Mouse (Mus musculus) adrenal gland (tissue): Measurements from ENCODE around the gene St3gal4.
"Not testable (repeated sequence)": the region's sequence is repeated elsewhere in the genome, so short reads cannot be mapped to it uniquely, and the experiment has no call there.

ENCODE experiments used
- intact Hi-C: fragments of 180-260 bp; cut with DNase I; formaldehyde crosslinking; loops from one replicate; pipeline ENCODE4 v1.15.1; 2025
- long read RNA-seq, 2 experiments: library from polyadenylated mRNA; unstranded; transcript quantifications; one replicate each; pipeline ENCODE4 v2.0.0; 2020; ENCODE audit warnings: borderline replicate concordance in 1 of 2; ENCODE audit not compliant: insufficient replicate concordance in 1 of 2

Gene St3gal4
- long read RNA-seq, experiment 1, transcript St3gal4-201 (11 exons, 2,095 nt): major isoform, 20 of 20 reads
- long read RNA-seq, experiment 1, partial matches to known transcripts: 0 of 20 reads
- long read RNA-seq, experiment 1, other reads (novel, unspliced or antisense): 0 of 20 reads
- long read RNA-seq, experiment 2, transcript St3gal4-201 (11 exons, 2,095 nt): major isoform, 14 of 19 reads
- long read RNA-seq, experiment 2, partial matches to known transcripts: 0 of 19 reads
- long read RNA-seq, experiment 2, other reads (novel, unspliced or antisense): 5 of 19 reads

DNA sequence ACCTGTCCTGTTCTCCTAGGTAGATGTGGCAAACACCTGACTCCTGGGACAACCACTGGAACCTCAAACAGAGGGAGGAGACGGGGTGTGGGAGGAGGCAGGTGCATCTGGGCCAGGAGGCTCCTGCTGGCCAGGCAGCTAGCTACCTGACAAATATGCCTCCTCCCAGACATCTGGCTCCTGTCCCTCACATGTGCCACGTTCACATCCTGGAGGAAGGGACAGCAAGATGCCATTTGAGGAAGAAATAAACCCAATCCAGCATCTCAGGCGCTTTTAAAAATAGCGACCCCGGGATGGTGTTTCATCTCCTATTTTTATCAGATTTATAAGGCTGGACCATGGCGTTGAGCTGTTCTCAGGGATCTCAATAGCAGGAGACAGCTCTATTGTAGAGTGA lies at the start of gene St3gal4:
Gene St3gal4 (minus strand): TSS at position 101 of the 400 bp plus-strand sequence.
- intact Hi-C loops: loop anchor here (5.0 kb wide), 2 partner anchors 43 to 72 kb away; no protein-coding TSS in a partner anchor

DNA sequence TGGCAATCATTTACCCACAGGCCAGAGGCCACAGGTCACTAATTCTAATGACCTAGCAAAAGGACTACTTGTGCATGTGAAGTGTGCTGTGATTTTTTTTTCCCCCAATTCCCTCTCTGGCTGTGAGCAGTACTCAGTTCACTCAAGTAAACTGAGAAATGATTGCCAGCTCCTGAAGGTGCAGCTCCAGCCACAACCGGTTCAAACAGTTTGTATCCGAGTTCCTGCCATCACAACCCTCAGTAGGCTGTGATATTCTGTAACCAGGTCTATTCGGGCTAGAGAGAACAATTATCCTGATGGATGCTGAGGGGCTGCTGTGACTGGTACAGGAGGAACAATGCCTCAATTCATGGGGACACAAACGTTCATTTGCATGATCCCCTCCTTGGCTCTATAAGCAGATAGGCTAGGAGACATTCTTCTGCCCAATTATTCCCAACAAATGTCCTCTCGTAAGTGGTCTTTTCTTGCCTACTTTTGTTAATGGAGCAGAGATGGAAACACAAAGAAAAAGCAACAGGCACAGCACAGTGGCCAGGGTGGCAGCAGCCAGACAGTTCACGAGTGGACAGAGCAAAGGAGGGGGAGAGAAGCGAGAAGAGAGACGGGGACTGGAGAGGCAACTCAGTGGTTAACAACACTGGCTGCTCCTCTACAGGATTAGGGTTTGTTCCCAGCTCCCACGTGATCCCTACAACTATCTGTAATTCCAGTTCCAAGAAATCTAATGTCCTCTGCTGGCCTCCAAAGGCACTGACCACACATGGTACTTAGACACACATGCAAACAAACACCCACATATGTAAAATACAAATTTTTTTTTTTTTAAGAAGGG lies 47.9 kb upstream of the St3gal4 start:
- intact Hi-C loops: loop anchor here (1.0 to 5.0 kb wide), 2 partner anchors 136 to 670 kb away; no protein-coding TSS in a partner anchor

DNA sequence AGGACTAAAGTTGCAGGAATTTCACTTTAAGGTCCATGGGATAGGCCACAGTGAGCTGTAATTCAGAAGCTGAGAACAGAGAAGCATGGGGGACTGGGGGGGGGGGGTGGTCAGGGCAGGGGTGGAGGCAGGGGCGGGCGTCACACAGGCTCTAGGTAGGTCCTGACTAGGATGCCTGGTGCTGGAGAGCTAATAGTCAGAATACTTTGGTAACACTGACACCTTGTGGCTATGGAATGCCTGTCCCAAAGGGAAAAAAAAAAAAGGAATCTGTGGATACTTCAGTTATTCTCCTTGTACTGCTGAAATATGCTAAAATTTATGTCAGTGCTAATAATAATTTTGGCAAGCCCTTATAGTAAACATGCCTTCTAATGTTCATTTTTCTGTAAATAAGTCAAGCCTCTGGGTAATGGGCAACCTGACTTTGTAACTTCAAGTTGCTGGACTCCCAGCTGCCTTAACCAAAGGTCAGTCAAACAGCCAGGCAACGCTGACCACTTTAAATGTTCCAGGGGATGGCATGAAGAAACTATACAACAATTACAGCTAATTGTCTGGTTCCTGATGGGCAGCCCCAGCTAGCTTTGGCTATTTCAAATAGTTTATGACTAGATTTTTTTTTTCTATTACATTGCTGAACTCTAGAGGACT lies 47.2 kb upstream of the St3gal4 start:
- intact Hi-C loops: loop anchor here (1.0 to 5.0 kb wide), 2 partner anchors 135 to 669 kb away; no protein-coding TSS in a partner anchor

DNA sequence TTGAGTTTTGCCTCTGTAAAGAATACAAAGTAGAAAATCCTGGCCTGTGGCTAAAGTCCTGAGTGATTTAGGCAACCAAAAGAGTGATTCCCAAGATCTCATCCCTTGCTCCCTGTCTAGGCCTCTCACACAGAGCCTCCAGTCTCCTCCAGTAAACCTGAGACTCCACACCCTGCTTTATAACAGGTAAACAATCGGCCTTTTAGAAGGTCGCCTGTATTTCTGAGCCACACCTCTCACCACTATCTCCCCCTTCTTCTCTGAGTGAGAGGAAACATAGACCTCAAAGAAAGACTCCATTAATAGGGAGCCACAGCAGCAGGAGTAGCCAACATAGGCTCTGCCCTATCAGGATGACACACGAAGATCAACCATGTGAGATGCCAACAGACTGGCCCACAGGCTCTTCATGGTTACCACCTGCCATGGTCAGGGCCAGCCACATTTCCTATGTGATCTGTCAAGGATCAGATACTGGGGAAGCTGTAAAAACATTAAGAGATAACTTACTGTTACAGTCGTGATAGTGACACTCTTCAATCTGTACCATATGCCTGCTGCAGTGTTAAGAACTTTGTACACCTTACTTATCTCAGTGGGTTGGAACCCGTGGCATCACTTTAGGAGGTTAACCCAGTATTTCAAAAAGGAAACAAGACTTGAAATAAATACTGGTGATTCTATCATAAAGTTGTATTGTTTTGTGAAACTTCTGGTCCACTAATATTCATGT lies 45.2 kb upstream of the St3gal4 start:
- intact Hi-C loops: loop anchor here (5.0 kb wide), 1 partner anchor 47 kb away; the partner anchor contains the start of gene St3gal4

DNA sequence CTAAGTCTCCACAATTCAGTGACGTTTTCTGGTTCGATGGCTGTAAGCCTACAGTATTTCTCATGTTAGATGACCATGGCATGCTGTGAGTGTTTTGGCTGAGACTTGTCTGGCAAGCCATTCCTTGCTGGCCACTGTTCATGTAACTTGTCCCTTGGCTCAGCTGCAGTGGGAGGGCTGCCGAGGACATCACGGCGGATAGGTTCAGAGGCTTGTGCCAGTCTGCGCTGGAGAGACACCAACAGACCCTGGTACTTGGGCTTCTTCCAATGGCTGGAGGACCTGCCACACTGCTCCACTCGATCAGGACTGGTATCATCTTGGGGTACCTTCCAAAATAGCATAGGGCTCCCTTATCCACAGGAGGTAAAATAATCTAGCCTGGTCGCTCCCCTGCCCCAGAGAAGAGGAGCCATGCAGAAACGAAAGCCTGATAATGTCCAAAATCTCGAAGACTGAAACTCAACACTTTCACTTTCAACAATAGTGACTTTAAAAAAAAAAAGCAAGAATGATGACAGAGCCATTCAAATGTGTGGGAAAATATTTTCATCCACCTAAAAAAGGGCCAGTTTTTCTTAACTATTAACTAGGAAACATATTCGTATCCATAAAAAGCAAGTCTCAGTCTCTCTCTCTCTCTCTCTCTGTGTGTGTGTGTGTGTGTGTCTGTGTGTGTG lies 44.1 kb upstream of the St3gal4 start:
- intact Hi-C loops: loop anchor here (5.0 kb wide), 1 partner anchor 46 kb away; the partner anchor contains the start of gene St3gal4

DNA sequence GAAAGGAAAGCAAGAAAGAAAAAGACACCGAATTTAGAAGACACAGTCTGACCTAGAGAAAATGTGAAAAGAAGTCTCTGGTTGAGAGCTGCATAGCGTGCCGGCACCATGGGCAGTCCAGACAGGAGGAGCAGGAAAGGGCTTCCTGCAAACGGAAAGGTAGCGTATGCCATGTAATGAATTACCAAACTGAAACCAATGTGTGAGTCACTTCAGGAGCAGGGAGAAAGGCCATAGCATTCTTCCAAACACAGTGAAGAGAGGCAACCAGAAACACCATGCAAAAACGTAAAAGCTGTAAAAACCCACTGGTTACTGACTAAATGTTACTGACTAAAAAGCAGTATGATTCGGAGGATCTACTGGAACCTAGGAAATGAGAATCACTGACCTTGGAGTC lies 42.7 kb upstream of the St3gal4 start:
- intact Hi-C loops: loop anchor here (5.0 kb wide), 1 partner anchor 44 kb away; the partner anchor contains the start of gene St3gal4

DNA sequence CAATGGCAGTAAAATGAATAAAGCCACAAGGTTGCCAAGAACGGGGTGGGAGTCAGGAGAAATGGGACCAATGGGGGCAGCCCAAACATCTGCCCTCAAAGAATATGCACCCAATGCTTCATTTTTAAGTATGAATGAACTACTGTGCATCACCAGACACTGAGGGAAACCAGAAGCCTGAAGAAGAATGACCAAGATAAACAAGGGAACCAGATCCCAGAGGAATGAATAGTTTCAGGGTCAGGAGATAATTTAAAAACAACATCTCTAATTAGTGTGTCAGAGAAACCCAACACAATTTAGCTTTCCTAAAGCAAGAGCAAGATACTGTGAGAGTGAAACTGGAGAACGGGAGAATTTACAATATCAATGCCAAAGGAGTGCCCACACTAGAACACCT lies 41.6 kb upstream of the St3gal4 start:
- intact Hi-C loops: loop anchor here (5.0 kb wide), 1 partner anchor 43 kb away; the partner anchor contains the start of gene St3gal4

DNA sequence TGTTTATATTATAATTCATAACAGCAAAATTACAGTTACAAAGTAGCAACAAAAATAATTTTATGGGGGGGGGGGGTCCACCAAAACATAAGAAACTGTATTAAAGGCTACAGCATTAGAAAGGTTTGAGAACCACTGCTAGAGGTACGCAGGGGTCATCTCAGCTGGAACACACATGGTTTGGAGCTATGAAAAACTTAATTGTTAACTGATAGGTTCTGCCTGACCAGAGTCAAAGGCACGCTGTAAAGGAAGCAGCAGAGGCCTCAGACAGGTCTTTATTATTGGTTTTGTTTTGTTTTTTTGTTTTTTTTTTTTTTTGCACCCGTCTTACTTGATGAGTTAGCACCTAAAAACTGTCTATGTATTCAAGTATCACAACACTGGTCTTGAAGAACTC lies 39.4 kb upstream of the St3gal4 start:
- intact Hi-C loops: no loop called here

DNA sequence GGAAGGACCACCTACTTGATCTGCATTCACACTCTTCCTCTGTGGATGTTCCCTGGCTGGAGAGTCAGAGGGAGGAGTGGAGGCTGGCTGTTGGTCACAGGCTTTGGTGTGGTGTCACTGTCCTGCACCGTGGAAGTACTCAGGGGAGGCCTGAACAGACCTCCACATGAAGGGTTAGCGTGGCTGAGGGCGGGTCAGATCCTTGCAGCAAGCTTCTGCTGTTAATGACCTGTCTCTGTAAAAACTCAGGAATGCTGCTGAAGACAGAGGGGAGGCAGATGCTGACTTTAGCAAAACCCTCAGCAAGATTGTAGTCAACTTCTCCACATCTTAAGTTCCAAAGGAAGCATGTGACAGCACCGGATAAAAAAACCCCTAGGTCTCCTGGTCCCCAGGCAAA lies 37.8 kb upstream of the St3gal4 start:
- intact Hi-C loops: no loop called here

DNA sequence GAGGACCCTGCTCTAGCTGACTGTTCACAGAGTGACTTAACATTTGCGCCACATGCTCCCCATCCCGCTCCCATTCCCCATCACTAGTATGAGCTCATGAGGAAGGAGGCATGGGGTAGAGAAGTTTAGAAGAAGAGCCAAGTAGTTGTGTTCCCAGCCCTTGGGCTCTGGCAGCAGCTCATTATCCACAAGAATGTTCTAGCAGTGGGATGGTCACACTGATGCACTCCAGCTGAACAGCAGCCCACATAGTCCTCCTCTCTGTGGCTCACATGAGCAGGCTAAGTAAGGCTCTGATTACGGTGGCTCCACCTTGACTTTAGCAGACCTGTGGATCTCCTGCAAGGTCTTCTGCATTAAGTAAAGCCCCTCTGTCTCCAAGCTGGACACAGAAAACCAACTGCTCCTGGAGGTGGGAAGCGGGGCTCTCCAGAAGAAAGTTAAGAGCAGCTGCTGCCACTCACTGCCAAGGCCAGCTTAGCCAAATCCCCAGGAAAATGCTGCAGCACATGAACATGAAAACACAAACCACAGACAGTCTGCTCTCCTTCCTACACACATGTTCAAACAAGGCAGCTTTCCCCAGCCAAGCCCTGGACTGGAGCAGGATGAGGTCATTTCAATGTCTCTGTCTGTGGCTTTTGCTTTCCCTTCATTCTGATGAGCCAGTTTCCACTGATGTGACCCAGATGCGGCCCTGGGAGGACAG lies 37.1 kb upstream of the St3gal4 start:
- intact Hi-C loops: no loop called here

DNA sequence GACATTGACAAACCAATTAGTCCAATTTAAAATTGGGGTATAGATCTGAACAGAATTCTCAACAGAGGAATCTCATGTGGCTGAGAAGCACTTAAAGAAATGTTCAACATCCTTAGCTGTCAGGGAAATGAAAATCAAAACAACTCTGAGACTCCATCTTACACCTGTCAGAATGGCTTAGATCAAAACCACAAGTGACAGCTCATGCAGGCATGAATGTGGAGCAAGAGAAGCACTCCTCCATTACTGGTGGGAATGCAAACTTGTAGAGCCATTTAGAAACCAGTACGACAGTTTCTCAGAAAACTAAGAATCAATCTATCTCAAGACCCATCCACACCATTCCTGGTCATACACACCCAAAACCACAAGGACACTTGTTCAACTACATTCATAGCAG lies 33.9 kb upstream of the St3gal4 start:
- intact Hi-C loops: no loop called here

DNA sequence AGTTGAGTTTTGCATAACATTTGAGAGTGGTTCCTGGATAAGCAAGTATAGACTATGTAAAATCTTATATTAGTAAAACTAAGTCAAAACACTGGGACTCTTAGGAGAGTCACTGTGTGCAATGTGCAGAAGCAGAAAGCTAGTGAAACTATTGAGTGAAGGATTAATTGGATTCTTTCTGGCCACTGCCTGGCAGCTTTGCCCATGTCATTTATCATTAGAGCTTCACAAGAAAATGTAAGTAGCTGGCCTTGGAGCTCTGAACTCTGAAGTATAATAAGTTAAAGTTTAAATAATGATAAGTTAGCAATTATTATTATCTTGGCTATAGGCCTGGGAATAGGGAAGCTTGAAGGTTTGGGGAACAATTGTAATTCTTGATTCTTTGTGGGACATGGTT lies 29.8 kb upstream of the St3gal4 start:
- intact Hi-C loops: not testable (repeated sequence)

DNA sequence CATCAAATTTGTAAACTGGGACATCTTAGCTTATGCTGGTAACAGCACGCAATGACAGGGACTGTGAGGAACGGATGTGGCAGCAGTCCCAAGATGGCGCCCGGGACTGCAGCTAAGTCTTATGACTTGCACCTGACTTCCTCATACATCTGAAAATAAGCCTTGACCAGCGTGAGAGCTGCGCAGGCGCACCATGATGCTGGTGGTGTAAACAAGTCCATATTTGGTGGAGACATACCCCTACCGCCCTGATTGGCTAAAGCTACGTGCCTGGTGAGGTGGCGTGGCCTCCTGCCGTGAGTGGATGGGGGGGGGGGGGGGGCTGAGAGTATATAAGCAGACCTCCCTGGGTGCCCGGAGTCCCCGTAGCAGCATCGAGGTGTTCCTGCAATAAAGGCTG lies 28.2 kb upstream of the St3gal4 start:
- intact Hi-C loops: not testable (repeated sequence)

DNA sequence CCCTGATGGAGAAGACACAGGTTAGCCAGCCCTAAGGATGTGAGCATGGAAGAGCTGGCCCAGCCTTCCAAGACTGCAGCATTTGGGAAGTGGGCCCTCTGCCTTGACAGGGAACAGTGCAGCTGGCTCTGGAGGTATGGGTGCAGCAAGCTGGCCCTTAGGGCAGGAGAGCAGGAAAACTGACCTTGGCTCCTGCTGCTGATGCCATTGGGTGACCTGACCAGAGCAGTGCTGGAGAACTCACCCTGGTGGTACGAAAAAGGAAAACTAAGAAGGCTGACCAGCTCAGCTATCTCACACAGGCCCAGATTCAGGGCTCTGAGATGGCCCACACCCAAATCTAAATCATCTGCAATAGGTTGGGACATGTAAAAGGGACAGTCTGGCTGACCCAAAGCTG lies 26.8 kb upstream of the St3gal4 start:
- intact Hi-C loops: no loop called here

DNA sequence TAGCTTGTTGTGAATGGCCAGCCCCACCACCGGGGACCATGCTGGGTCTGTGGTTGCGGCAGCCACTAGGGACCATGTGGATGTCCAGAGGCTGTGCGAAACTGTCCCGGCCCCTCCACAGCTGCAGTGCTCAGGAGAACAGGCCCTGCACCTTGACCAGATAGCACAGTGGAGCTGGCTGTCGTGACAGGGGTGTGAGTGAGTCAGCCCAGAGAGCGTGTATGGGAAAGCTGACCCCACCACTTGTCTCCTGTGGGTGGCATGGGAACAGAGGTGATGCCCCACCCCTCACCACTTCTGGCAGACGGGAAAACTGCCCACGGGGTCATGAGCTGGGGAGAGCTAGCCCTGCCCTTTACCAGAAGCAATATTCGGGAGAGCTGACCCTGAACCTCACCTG lies 26.1 kb upstream of the St3gal4 start:
- intact Hi-C loops: no loop called here

DNA sequence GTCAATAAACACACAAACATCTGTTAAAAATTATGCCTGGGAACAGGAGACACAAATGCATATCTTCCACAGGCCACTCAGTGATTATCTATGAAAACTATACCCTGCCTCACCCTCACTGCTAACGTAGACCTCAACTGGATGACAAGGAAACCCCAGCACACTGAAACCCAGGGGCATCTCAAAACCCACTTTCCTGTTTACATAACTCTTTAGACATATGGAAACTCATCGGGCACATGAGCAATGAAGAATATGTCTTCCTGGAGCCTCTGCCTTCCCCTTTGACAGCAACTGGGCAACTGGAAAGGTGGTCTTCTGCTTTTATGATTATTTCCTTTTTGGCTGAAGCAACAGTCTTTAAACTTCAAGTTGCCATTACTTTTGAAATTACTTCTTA lies 23.2 kb upstream of the St3gal4 start:
- intact Hi-C loops: no loop called here

DNA sequence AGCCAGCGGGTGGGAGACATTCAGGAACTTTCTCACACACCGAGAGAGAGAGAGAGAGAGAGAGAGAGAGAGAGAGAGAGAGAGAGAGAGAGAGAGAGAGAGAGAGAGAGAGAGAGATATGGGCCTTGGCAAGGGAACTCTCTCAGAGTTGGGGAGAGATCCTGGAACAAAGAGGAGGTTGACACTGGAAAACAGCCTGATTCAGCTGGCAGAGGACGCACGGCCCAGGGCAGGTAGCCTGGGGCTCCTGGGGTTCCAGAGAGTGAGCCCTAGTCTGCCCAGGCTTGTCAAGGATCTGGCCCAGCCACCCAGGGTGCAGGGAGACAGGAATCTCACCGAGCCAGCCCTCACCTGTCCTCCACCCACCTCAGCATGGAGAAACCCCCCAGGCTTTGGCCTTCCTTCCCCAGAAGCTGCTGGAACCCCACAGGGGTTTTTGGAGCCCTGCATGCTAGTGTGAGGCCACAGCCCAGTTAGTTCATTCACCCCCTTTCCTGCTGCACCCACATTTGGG lies 20.2 kb upstream of the St3gal4 start:
- intact Hi-C loops: no loop called here

DNA sequence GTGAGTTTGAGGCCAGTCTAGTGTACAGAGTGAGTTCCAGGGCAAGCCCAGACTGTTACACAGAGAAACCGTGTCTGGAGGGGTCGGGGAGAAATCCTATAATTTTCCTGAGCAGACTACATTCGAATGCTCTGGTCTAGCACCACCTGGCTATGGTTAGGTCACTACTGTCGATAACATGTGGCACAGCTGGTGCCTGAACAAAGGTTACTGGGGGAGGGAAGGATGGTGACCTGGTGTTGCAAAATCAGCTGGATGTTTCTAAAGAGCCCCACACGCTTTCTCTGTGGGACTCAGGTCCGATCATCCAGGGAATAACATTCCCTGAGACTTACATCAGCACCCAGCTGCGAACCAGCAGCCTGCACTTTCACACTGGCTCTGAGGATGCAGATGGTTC lies 19.0 kb upstream of the St3gal4 start:
- intact Hi-C loops: no loop called here

DNA sequence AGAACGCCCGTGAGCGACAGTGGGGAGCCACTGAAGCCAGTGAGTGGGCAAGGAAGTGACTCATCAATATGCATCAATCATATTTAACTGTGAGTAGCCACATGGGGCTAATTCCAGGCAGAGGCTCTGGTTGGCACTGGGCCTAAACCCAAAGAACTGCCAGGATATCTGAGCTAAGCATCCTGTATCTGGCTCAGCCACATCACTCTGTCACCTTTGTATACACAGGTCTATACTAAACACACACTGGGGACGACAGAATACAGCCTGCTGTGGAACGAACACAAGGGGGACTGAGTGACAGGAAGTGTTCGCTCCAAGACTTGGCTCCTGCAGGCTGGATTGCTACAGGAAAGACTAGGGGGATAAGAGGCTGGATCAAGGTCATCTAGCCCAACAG lies 16.5 kb upstream of the St3gal4 start:
- intact Hi-C loops: no loop called here
